Comparison of ENCODE assay signal across 18 mouse cellular contexts in genomic region chr11:25359723-25360122, GRCm38 (mm10).
"Had no signal": no experiment of that assay in that cellular context is flagged by ENCODE, and none has a peak within 500 bp of the region (broad histone marks: within the 10 kb centered on the region; RNA-seq: fewer than 3 reads in every experiment).

No protein-coding gene starts in this region.

- H3K9me3 ChIP-seq: liver, embryonic 12.5 days; midbrain, embryonic 10.5 days; midbrain, embryonic 12.5 days; neural tube, embryonic 13.5 days; neural tube, embryonic 15.5 days had no signal

- H3K27me3 ChIP-seq: liver, embryonic 12.5 days; midbrain, embryonic 12.5 days; neural tube, embryonic 13.5 days; neural tube, embryonic 15.5 days had no signal

- H3K36me3 ChIP-seq: liver, embryonic 12.5 days; midbrain, embryonic 10.5 days; midbrain, embryonic 12.5 days; neural tube, embryonic 13.5 days; neural tube, embryonic 15.5 days had no signal

- DNase-seq: lung, adult 18-20 months; lung, embryonic 14.5 days; lung, postnatal 10 days; lung, postnatal 4 days; midbrain, embryonic 14.5 days; retina, postnatal 1 day; right cerebral cortex, postnatal 14 days; spleen, adult 18-20 months; thymus, adult 2 months; thymus, postnatal 25 days; thymus, postnatal 4 days had no signal

- H3K4me3 ChIP-seq: liver, embryonic 12.5 days; midbrain, embryonic 10.5 days; midbrain, embryonic 12.5 days; myocyte; neural tube, embryonic 13.5 days; neural tube, embryonic 15.5 days had no signal

- H3K4me1 ChIP-seq: liver, embryonic 12.5 days had no signal

- H3K27ac ChIP-seq: liver, embryonic 12.5 days; liver, embryonic 14.5 days; midbrain, embryonic 10.5 days; midbrain, embryonic 12.5 days; neural tube, embryonic 13.5 days; neural tube, embryonic 15.5 days had no signal
